23 mouse cellular contexts compared by ENCODE assay signal in the genomic region with DNA sequence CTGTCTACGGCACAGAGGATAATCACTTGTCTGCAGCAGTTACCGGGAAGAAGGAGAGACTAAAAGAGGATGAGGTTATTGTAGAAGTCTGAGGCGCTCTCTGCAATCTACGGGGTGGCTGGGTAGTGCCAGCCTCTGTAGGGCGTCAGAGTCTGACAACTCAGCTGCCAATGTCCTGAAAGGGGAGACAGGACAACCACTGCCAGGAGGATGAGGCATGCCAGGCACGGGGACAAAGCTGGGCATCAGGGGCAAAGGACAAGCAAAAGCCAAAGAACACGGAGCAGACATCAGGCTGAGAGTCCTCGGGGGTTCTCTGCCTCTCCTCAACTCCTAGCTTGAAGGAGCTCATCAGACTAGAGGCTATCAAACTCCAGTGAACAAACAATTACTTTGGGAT.
DNase-seq lines count a peak whose midpoint lies in the region; ATAC-seq lines count a peak whose summit lies in the region.
"Had no signal": no experiment of that assay in that cellular context is flagged by ENCODE, and none has a peak within 500 bp of the region (broad histone marks: within the 10 kb centered on the region; RNA-seq: fewer than 3 reads in every experiment).

No protein-coding gene starts in this region.

- no peaks in the 10 kb centered on the region for H3K36me3 ChIP-seq in heart, embryonic 12.5 days
- H3K36me3 ChIP-seq: embryonic facial prominence, embryonic 15.5 days; forebrain, embryonic 10.5 days; G1E; hindbrain, embryonic 10.5 days; intestine, embryonic 15.5 days had no signal

- no peak for ATAC-seq in heart, embryonic 12.5 days (ENCODE audit: insufficient number of reproducible peaks, low FRiP score)
- ATAC-seq: CD4-positive, CD25-positive, alpha-beta regulatory T cell, adult 4 months; forebrain, embryonic 14.5 days; intestine, embryonic 15.5 days had no signal

- DNase-seq in gastrocnemius, adult 18-20 months (ENCODE audit: low spot score), result peak; percentile 91
- DNase-seq in gastrocnemius, postnatal 4 days (ENCODE audit: low spot score in 2 of 2), result no peak
- peak; percentile 47 to 58 for DNase-seq in heart, adult 9 months (ENCODE audit: low spot score in 2 of 2)
- DNase-seq in gastrocnemius, postnatal 25 days, result peak; percentile 84
- DNase-seq in kidney, postnatal 25 days, result no peak
- DNase-seq in thymus, postnatal 14 days, result no peak
- DNase-seq: adrenal gland, adult 8-10 months; adrenal gland, postnatal 36 days; B cell, adult 2 months; cerebellum, adult 11 months; cerebellum, adult 8-10 months; cerebellum, postnatal 14 days; embryo, embryonic 11 days had no signal

- no peak overlapping the region for H3K4me2 ChIP-seq in heart, embryonic 12.5 days
- H3K4me2 ChIP-seq: embryonic facial prominence, embryonic 15.5 days; hindbrain, embryonic 14.5 days; intestine, embryonic 15.5 days had no signal

- no peaks in the 10 kb centered on the region for H3K27me3 ChIP-seq in heart, embryonic 12.5 days (replicated peaks)
- H3K27me3 ChIP-seq: embryonic facial prominence, embryonic 15.5 days; intestine, embryonic 15.5 days had no signal

- no peaks in the 10 kb centered on the region for H3K9me3 ChIP-seq in heart, embryonic 12.5 days (replicated peaks)
- H3K9me3 ChIP-seq: embryonic facial prominence, embryonic 15.5 days; forebrain, embryonic 10.5 days; G1E; hindbrain, embryonic 10.5 days; intestine, embryonic 15.5 days had no signal

- H3K27ac ChIP-seq in heart, embryonic 12.5 days (ENCODE audit: poor library complexity, severe bottlenecking), result no peak overlapping the region
- H3K27ac ChIP-seq: embryonic facial prominence, embryonic 15.5 days; forebrain, embryonic 10.5 days; hindbrain, embryonic 10.5 days; hindbrain, embryonic 14.5 days; intestine, embryonic 15.5 days had no signal

- WGBS in heart, embryonic 12.5 days, result 75% methylated on average over 8 of the region's 8 CpGs

- H3K4me3 ChIP-seq in heart, embryonic 12.5 days, result no peak overlapping the region
- H3K4me3 ChIP-seq: embryonic facial prominence, embryonic 15.5 days; erythroblast, embryonic 14.5 days; forebrain, embryonic 10.5 days; hindbrain, embryonic 10.5 days; intestine, embryonic 15.5 days had no signal

- H3K4me1 ChIP-seq in heart, embryonic 12.5 days (replicated peaks), result peaks cover 25% of the 10 kb centered on the region
- H3K4me1 ChIP-seq: embryonic facial prominence, embryonic 15.5 days; forebrain, embryonic 10.5 days; hindbrain, embryonic 10.5 days; intestine, embryonic 15.5 days had no signal

- H3K9ac ChIP-seq in heart, embryonic 12.5 days, result no peak overlapping the region
- H3K9ac ChIP-seq: embryonic facial prominence, embryonic 15.5 days; hindbrain, embryonic 14.5 days; intestine, embryonic 15.5 days had no signal

Comparison
In these comparisons a context has a peak if more than half of its experiments do, and no peak if none do; other contexts are left out.
1. DNase-seq: peak in gastrocnemius, adult 18-20 months (single experiment), heart, adult 9 months (2 of 2) and gastrocnemius, postnatal 25 days (single experiment); none in gastrocnemius, postnatal 4 days (0 of 2), kidney, postnatal 25 days (0 of 2) and thymus, postnatal 14 days (single experiment).